Mouse (Mus musculus): ENCODE data around the gene Gm4450. TPM values are rescaled to one million over a fixed set of nuclear protein-coding genes. Genes with fewer than 3 reads are reported as not detected.

Gm4450 gene
- polyA plus RNA-seq, 1 experiment from 2014 or later: 25.8 TPM

DNA sequence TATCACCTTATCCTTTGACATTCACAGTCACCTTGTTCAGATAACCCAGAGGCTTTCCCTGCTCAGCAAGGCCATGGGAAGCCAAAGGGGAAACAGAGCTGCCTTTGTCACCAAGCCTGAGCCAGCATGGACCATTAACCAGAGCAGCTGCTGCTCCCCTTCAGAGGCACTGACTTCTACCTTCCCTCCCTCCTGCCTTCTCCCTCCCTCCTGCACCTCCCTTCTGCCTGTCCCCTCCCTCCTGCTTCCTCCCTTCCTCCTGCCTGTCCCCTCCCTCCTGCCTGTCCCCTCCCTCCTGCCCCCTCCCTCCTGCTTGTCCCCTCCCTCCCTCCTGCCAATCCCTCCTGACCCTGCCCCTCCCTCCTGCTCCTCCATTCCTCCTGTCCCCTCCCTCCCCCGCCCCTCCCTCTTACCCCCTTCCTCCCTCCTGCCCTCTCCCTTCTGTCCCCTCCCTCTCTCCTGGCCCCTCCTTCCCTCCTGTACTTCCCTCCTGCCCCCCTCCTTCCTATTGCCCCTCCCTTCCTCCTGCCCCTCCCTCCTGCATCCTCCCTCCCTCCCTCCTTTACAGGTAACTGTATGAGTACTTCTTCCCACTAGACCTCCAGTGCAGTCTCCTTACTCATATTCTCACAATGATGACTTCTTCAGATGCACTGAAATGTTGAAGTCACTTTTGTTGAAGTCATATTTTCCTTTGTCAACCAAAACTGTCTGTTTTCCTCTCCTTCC lies 22.7 kb downstream of the Gm4450 start:
- Histone ChIP-seq H3K27ac (0 out of 2 replicates have a peak overlapping the region, but pooled peaks have one; percentile 41), H3K36me3 (0 out of 2 replicates have a peak, but pooled peaks cover 3% of the 10 kb centered on the region), H3K27me3 (peaks cover under 1% of the 10 kb centered on the region; the same call in 1 of the 2 replicates), H3K9me3 (replicated peaks) (no peaks in the 10 kb centered on the region), H3K4me2 (no peak overlapping the region), H3K4me1 (peaks cover 8% of the 10 kb centered on the region), H3K9ac (no peak overlapping the region), H3K4me3 (replicated peaks) (no peak overlapping the region)
- ATAC-seq (replicated peaks; ENCODE audit: low FRiP score): peak; percentile 97
- WGBS: no CpG with 5 or more reads among the region's 1 CpGs

- Histone ChIP-seq H3K4me2 (peak overlapping the region; percentile 97), H3K9me3 (replicated peaks) (no peaks in the 10 kb centered on the region), H3K4me3 (replicated peaks) (peak overlapping the region; percentile 69), H3K9ac (peak overlapping the region; percentile 67), H3K27me3 (peaks cover 26% of the 10 kb centered on the region), H3K36me3 (peaks cover 14% of the 10 kb centered on the region), H3K27ac (peak overlapping the region; percentile 80; the same call in 1 of the 2 replicates), H3K4me1 (peaks cover 35% of the 10 kb centered on the region)
- WGBS: 28% methylated on average over 8 of the region's 8 CpGs
- no peak for ATAC-seq (replicated peaks; ENCODE audit: low FRiP score)
These were observed 27.9 kb downstream of the Gm4450 start for GRCm38 (mm10) chr3:98428928-98429525.

DNA sequence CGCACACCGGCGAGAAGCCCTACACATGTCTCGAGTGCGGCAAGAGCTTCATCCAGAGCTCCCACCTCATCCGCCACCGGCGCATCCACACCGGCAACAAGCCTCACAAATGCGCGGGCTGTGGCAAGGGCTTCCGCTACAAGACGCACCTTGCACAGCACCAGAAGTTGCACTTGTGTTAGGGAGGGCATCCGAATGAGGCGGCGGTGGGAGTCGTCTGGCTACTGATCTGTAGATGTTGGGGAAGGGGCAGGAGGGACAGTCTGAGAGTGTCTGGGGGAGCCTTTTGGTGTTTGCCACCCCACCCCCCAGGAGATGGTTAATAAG lies 28.5 kb downstream of the Gm4450 start:
- Histone ChIP-seq H3K27me3 (peaks cover 26% of the 10 kb centered on the region), H3K27ac (peak overlapping the region; percentile 80), H3K9ac (peak overlapping the region; percentile 67), H3K36me3 (peaks cover 16% of the 10 kb centered on the region), H3K4me3 (replicated peaks) (peak overlapping the region; percentile 69), H3K4me1 (peaks cover 35% of the 10 kb centered on the region), H3K9me3 (replicated peaks) (no peaks in the 10 kb centered on the region), H3K4me2 (peak overlapping the region; percentile 97)
- WGBS: 6% methylated on average over 17 of the region's 17 CpGs
- ATAC-seq (replicated peaks; ENCODE audit: low FRiP score): no peak

GRCm38 (mm10) chr3:98427600-98428448 lies 29.1 kb downstream of the Gm4450 start:
- Histone ChIP-seq H3K4me2 (peak overlapping the region; percentile 97), H3K27ac (peak overlapping the region; percentile 80), H3K27me3 (peaks cover 26% of the 10 kb centered on the region), H3K36me3 (peaks cover 17% of the 10 kb centered on the region), H3K9ac (peak overlapping the region; percentile 67), H3K4me3 (replicated peaks) (peak overlapping the region; percentile 69), H3K4me1 (peaks cover 37% of the 10 kb centered on the region), H3K9me3 (replicated peaks) (no peaks in the 10 kb centered on the region)
- ATAC-seq (replicated peaks; ENCODE audit: low FRiP score): peak; percentile 95
- WGBS: under 1% methylated on average over 110 of the region's 110 CpGs

DNA sequence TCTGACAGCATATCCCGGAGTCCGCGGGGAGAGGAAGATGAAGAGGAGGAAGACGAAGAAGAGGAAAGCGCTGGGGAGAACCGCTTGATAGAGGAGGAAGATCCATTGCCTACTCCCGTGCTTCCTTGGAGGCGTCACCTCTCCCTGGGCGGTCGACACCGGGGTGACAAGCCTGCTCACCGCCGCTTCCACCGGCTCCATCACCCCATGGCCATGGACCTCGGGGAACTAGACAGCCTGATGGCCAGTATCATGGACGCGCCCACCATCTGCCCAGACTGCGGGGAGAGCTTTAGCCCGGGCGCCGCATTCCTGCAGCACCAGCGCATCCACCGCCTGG lies 29.7 kb downstream of the Gm4450 start:
- Histone ChIP-seq H3K9ac (peak overlapping the region; percentile 67), H3K4me1 (peaks cover 41% of the 10 kb centered on the region), H3K9me3 (replicated peaks) (no peaks in the 10 kb centered on the region), H3K36me3 (peaks cover 17% of the 10 kb centered on the region), H3K4me2 (peak overlapping the region; percentile 97), H3K27ac (peak overlapping the region; percentile 80), H3K4me3 (replicated peaks) (peak overlapping the region; percentile 69), H3K27me3 (peaks cover 26% of the 10 kb centered on the region)
- ATAC-seq (replicated peaks; ENCODE audit: low FRiP score): no peak
- 2% methylated on average over 23 of the region's 23 CpGs for WGBS

DNA sequence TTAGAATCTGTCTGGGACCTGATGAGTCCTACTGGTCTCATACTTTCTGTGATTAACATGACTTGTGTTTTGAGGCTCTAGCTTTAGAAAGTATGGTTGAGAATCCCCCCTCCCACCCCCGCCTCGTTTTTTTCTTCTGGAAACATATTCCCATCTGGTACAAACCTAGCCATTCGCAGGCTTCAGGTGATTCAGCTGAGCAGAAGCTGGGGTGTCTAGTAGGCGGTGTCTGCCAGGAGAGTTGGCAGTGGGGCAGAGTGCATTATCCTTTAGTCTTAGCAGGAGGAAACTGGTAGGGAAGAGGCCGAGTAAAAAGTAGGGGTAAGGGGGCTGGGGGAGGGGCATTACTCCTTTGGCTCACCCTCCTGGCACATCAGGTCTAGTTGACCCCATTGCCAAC lies 30.2 kb downstream of the Gm4450 start:
- Histone ChIP-seq H3K4me1 (peaks cover 41% of the 10 kb centered on the region), H3K9ac (peak overlapping the region; percentile 67; the same call in 1 of the 2 replicates), H3K36me3 (peaks cover 17% of the 10 kb centered on the region), H3K4me3 (replicated peaks) (peak overlapping the region; percentile 69), H3K4me2 (peak overlapping the region; percentile 97), H3K27me3 (peaks cover 26% of the 10 kb centered on the region), H3K27ac (peak overlapping the region; percentile 80; the same call in 1 of the 2 replicates), H3K9me3 (replicated peaks) (no peaks in the 10 kb centered on the region)
- 0 out of 2 replicates have a peak, but pooled peaks have one; percentile 7 for ATAC-seq (replicated peaks; ENCODE audit: low FRiP score)
- WGBS: 49% methylated on average over 5 of the region's 5 CpGs

- no peak overlapping the region for H3K4me2 ChIP-seq
- peaks cover 12% of the 10 kb centered on the region for H3K27me3 ChIP-seq
- peaks cover 14% of the 10 kb centered on the region for H3K36me3 ChIP-seq
- 66% methylated on average over 4 of the region's 4 CpGs for WGBS
- no peak for ATAC-seq (replicated peaks; ENCODE audit: low FRiP score)
- H3K4me1 ChIP-seq: peaks cover 49% of the 10 kb centered on the region
- no peaks in the 10 kb centered on the region for H3K9me3 ChIP-seq (replicated peaks)
- no peak overlapping the region for H3K27ac ChIP-seq
- no peak overlapping the region for H3K4me3 ChIP-seq (replicated peaks)
- no peak overlapping the region for H3K9ac ChIP-seq
These were observed 34.0 kb downstream of the Gm4450 start for GRCm38 (mm10) chr3:98422926-98423325.

GRCm38 (mm10) chr3:98419786-98420070 lies 37.2 kb downstream of the Gm4450 start:
- Histone ChIP-seq H3K9me3 (replicated peaks) (no peaks in the 10 kb centered on the region), H3K4me1 (peaks cover 61% of the 10 kb centered on the region), H3K27ac (peak overlapping the region; percentile 84), H3K4me2 (0 out of 2 replicates have a peak overlapping the region, but pooled peaks have one; percentile 5), H3K9ac (no peak overlapping the region), H3K27me3 (no peaks in the 10 kb centered on the region), H3K36me3 (0 out of 2 replicates have a peak, but pooled peaks cover 3% of the 10 kb centered on the region), H3K4me3 (replicated peaks) (no peak overlapping the region)
- 11% methylated on average over 4 of the region's 4 CpGs for WGBS
- peak; percentile 85 for ATAC-seq (replicated peaks; ENCODE audit: low FRiP score)

GRCm38 (mm10) chr3:98418991-98419785 lies 37.7 kb downstream of the Gm4450 start:
- H3K4me2 ChIP-seq: 0 out of 2 replicates have a peak overlapping the region, but pooled peaks have one; percentile 5
- H3K4me3 ChIP-seq (replicated peaks): no peak overlapping the region
- WGBS: 18% methylated on average over 6 of the region's 6 CpGs
- H3K27ac ChIP-seq: peak overlapping the region; percentile 84
- no peaks in the 10 kb centered on the region for H3K27me3 ChIP-seq
- no peak overlapping the region for H3K9ac ChIP-seq
- no peaks in the 10 kb centered on the region for H3K9me3 ChIP-seq (replicated peaks)
- peak; percentile 55 for ATAC-seq (replicated peaks; ENCODE audit: low FRiP score)
- H3K4me1 ChIP-seq: peaks cover 66% of the 10 kb centered on the region
- H3K36me3 ChIP-seq: 0 out of 2 replicates have a peak, but pooled peaks cover 3% of the 10 kb centered on the region

GRCm38 (mm10) chr3:98417328-98417727 lies 39.6 kb downstream of the Gm4450 start:
- H3K27me3 ChIP-seq: no peaks in the 10 kb centered on the region
- H3K4me2 ChIP-seq: no peak overlapping the region
- ATAC-seq (replicated peaks; ENCODE audit: low FRiP score): peak; percentile 30; the same call in 1 of the 2 replicates
- 53% methylated on average over 4 of the region's 4 CpGs for WGBS
- H3K9me3 ChIP-seq (replicated peaks): no peaks in the 10 kb centered on the region
- no peak overlapping the region for H3K9ac ChIP-seq
- H3K4me1 ChIP-seq: peaks cover 74% of the 10 kb centered on the region
- H3K36me3 ChIP-seq: no peaks in the 10 kb centered on the region
- no peak overlapping the region for H3K4me3 ChIP-seq (replicated peaks)
- H3K27ac ChIP-seq: peak overlapping the region; percentile 43

- no peak for ATAC-seq (replicated peaks; ENCODE audit: low FRiP score)
- Histone ChIP-seq H3K36me3 (no peaks in the 10 kb centered on the region), H3K4me1 (peaks cover 74% of the 10 kb centered on the region), H3K9ac (no peak overlapping the region), H3K4me2 (no peak overlapping the region), H3K4me3 (replicated peaks) (no peak overlapping the region), H3K27ac (peak overlapping the region; percentile 43), H3K9me3 (replicated peaks) (no peaks in the 10 kb centered on the region), H3K27me3 (no peaks in the 10 kb centered on the region)
- 71% methylated on average over 5 of the region's 5 CpGs for WGBS
These were observed 40.3 kb downstream of the Gm4450 start for GRCm38 (mm10) chr3:98416426-98417250.
